In the genomic region with DNA sequence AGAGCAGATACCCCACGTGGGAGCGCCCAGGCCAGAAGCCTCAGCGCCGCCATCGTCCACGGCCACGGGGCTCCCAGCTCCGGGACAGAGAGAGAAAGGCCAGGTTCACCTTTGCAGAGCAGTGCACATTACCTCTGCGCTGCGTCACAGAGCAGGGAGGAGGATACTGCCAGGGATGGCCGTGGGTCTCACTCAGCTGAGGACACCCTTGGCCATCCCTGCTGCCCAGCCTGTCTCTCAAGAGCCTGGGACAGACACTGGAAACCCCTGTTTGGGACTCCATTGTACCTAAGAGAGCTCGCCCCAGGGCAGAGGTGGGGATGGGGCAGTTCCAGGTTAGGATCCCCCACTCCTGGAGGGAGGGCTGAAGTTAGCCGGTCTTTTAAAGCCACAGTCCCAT, we compare ENCODE assay signal across 9 mouse cellular contexts. TPM values are rescaled to one million over a fixed set of nuclear protein-coding genes. Genes with fewer than 3 reads are reported as not detected.
DNase-seq lines count a peak whose midpoint lies in the region; ATAC-seq and TF ChIP-seq lines count a peak whose summit lies in the region.
"Had no signal": no experiment of that assay in that cellular context is flagged by ENCODE, and none has a peak within 500 bp of the region (broad histone marks: within the 10 kb centered on the region; RNA-seq: fewer than 3 reads in every experiment).

A gene (minus strand): TSS at position 101 of the 400 bp plus-strand sequence.

- DNase-seq in kidney, adult 2 months = no peak
- DNase-seq in kidney, postnatal 25 days = no peak
- DNase-seq in embryonic facial prominence, embryonic 10.5 days (ENCODE audit: low spot score) = peak; percentile 37
- no peak for DNase-seq in hindbrain, embryonic 14.5 days (ENCODE audit: low spot score)
- DNase-seq in midbrain, embryonic 14.5 days = no peak
- DNase-seq in MN1 (ENCODE audit: low spot score) = no peak
- DNase-seq in spleen, postnatal 10 days (ENCODE audit: low spot score in 2 of 2) = no peak
- DNase-seq in adrenal gland, postnatal 10 days = no peak
- DNase-seq: thymus, adult 2 months had no signal

- H3K27me3 ChIP-seq in kidney, adult 2 months (replicated peaks; ENCODE audit: control insufficient read depth, insufficient read depth, low read length) = no peaks in the 10 kb centered on the region
- H3K27me3 ChIP-seq in embryonic facial prominence, embryonic 10.5 days (replicated peaks; ENCODE audit: low read depth, poor library complexity, severe bottlenecking) = peaks cover 38% of the 10 kb centered on the region
- H3K27me3 ChIP-seq in hindbrain, embryonic 14.5 days (ENCODE audit: control insufficient read depth, insufficient read depth, low read length) = peaks cover 14% of the 10 kb centered on the region; the same call in 1 of the 2 replicates
- peaks cover 6% of the 10 kb centered on the region; the same call in 1 of the 2 replicates for H3K27me3 ChIP-seq in midbrain, embryonic 14.5 days (ENCODE audit: control insufficient read depth, insufficient read depth, low read length)

- peak within 1 kb of the TSS; percentile 43 for H3K4me2 ChIP-seq in hindbrain, embryonic 14.5 days (replicated peaks)
- peak within 1 kb of the TSS; percentile 38 for H3K4me2 ChIP-seq in midbrain, embryonic 14.5 days (ENCODE audit: low read length)

- H3K4me1 ChIP-seq in kidney, adult 2 months (ENCODE audit: control insufficient read depth, insufficient read depth, low read length) = no peaks in the 10 kb centered on the region
- peaks cover 18% of the 10 kb centered on the region for H3K4me1 ChIP-seq in embryonic facial prominence, embryonic 10.5 days
- no peaks in the 10 kb centered on the region for H3K4me1 ChIP-seq in hindbrain, embryonic 14.5 days (replicated peaks; ENCODE audit: control insufficient read depth, insufficient read depth, low read length)
- no peaks in the 10 kb centered on the region for H3K4me1 ChIP-seq in midbrain, embryonic 14.5 days (ENCODE audit: control insufficient read depth, insufficient read depth, low read length)

- H3K4me3 ChIP-seq in kidney, adult 2 months (ENCODE audit: insufficient read depth, low read depth, low read length) = 0 out of 2 replicates have a peak within 1 kb of the TSS, but pooled peaks have one; percentile 11
- H3K4me3 ChIP-seq in embryonic facial prominence, embryonic 10.5 days = peak within 1 kb of the TSS; percentile 44
- peak within 1 kb of the TSS; percentile 14; the same call in 1 of the 2 replicates for H3K4me3 ChIP-seq in hindbrain, embryonic 14.5 days (replicated peaks; ENCODE audit: low read length)
- H3K4me3 ChIP-seq in midbrain, embryonic 14.5 days (replicated peaks; ENCODE audit: low read depth, low read length) = peak within 1 kb of the TSS; percentile 5; the same call in 1 of the 2 replicates

- H3K36me3 ChIP-seq in kidney, adult 2 months (ENCODE audit: control insufficient read depth, insufficient read depth, low read length) = no peaks in the 10 kb centered on the region
- no peaks in the 10 kb centered on the region for H3K36me3 ChIP-seq in embryonic facial prominence, embryonic 10.5 days (replicated peaks)
- H3K36me3 ChIP-seq in hindbrain, embryonic 14.5 days (replicated peaks; ENCODE audit: control insufficient read depth, insufficient read depth) = no peaks in the 10 kb centered on the region
- H3K36me3 ChIP-seq in midbrain, embryonic 14.5 days (ENCODE audit: control insufficient read depth, insufficient read depth, low read length) = no peaks in the 10 kb centered on the region

- no peak for TF ChIP-seq POLR2A in kidney, adult 2 months (IDR thresholded peaks at IDR 0.05; ENCODE audit: low read depth, low read length)

- H3K9ac ChIP-seq in hindbrain, embryonic 14.5 days = no peak within 1 kb of the TSS
- no peak within 1 kb of the TSS for H3K9ac ChIP-seq in midbrain, embryonic 14.5 days (replicated peaks; ENCODE audit: low read length)

- no peak for TF ChIP-seq CTCF in kidney, adult 2 months (conservative IDR thresholded peaks at IDR 0.05; ENCODE audit: insufficient read depth, insufficient read length, low read depth, low read length)

- H3K9me3 ChIP-seq in embryonic facial prominence, embryonic 10.5 days = 0 out of 2 replicates have a peak, but pooled peaks cover 5% of the 10 kb centered on the region
- no peaks in the 10 kb centered on the region for H3K9me3 ChIP-seq in hindbrain, embryonic 14.5 days (ENCODE audit: control insufficient read depth, low read length)
- H3K9me3 ChIP-seq in midbrain, embryonic 14.5 days (ENCODE audit: control insufficient read depth, low read length) = no peaks in the 10 kb centered on the region

- no peak for ATAC-seq in hindbrain, embryonic 14.5 days (ENCODE audit: low FRiP score)
- ATAC-seq in midbrain, embryonic 14.5 days (ENCODE audit: low FRiP score, low TSS enrichment) = no peak

- H3K27ac ChIP-seq in kidney, adult 2 months (ENCODE audit: insufficient read depth, low read depth, low read length) = no peak within 1 kb of the TSS
- H3K27ac ChIP-seq in embryonic facial prominence, embryonic 10.5 days (replicated peaks) = no peak within 1 kb of the TSS
- no peak within 1 kb of the TSS for H3K27ac ChIP-seq in hindbrain, embryonic 14.5 days
- H3K27ac ChIP-seq in midbrain, embryonic 14.5 days (replicated peaks; ENCODE audit: low read depth, low read length) = no peak within 1 kb of the TSS

- WGBS in kidney, adult 2 months = 15% methylated on average over 13 of the region's 13 CpGs
- 9% methylated on average over 13 of the region's 13 CpGs for WGBS in embryonic facial prominence, embryonic 10.5 days
- 17% methylated on average over 13 of the region's 13 CpGs for WGBS in hindbrain, embryonic 14.5 days
- WGBS in midbrain, embryonic 14.5 days = 19% methylated on average over 13 of the region's 13 CpGs

RNA-seq across cellular contexts. Expression of the gene that starts here (rescaled TPM):
- 0.11 and 0.30 TPM in 2 replicates for polyA plus RNA-seq in kidney, adult 2 months (2012; rRNA removed)
- not detected in 2 replicates for polyA plus RNA-seq in embryonic facial prominence, embryonic 10.5 days (2016; fragmentation: Nextera tagmentation; extraction: Ambion mirVana)
- 0.15 TPM in 1 of 2 replicates, not detected in the other for polyA plus RNA-seq in hindbrain, embryonic 14.5 days (2014; fragmentation: Nextera tagmentation; extraction: Ambion mirVana)
- 0.16 TPM in 1 of 2 replicates, not detected in the other for polyA plus RNA-seq in midbrain, embryonic 14.5 days (2014; fragmentation: Nextera tagmentation; extraction: Ambion mirVana)
- under 1 TPM in 1 of 2 experiments, not detected in 1; 0.18 TPM for total RNA-seq in adrenal gland, postnatal 10 days (2021)

Comparison
In these comparisons a context has a peak if more than half of its experiments do, and no peak if none do; other contexts are left out.
1. Peak in DNase-seq and H3K4me3 ChIP-seq in embryonic facial prominence, embryonic 10.5 days; RNA of the gene not detected or under 1 TPM.